Mouse (Mus musculus): ENCODE data around the gene Fam160a1.

Fam160a1 gene

DNA sequence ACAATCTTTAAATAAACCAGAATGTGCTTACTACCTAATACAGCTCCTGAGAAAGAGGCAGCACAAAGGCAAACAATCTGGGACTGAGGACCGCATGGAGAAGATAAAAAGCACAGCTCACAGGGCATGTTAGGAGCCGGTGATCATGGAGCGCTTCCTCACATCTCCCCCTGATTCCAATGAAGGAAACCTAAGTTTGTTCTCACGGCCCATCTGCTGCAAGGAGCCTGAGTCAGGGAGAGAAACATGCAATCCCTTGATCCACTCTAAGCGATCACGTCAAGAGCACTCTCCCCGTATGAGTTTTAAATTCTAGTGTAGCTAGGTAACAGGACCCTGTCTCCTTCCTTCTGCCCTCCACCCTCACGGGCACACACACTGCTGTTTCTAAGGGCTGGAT is 140.0 kb downstream of the Fam160a1 start:
- DNase-seq = no peak

GRCm38 (mm10) chr3:85669844-85670243 is 147.2 kb downstream of the Fam160a1 start:
- DNase-seq = no peak

DNA sequence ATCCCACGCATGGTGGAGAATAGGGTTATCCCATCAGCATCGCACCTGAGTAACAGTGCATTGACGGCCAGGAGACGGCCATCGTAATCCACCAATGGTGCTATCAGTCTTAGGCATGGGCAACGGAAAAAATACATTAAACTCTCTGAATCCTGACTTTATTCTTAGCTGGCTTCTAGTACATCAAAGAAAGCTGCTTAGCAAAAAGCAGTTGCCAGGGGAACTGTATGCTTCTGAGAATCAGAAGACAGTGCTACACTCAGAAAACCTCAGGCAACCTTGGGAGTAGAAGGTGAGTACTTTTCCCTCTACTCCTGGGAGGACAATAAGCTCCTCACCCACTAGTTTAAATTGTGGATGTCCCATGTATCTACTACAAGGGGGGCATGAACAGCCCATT is 149.4 kb downstream of the Fam160a1 start:
- DNase-seq = no peak

GRCm38 (mm10) chr3:85666736-85667135 is 150.4 kb downstream of the Fam160a1 start:
- DNase-seq = no peak

DNA sequence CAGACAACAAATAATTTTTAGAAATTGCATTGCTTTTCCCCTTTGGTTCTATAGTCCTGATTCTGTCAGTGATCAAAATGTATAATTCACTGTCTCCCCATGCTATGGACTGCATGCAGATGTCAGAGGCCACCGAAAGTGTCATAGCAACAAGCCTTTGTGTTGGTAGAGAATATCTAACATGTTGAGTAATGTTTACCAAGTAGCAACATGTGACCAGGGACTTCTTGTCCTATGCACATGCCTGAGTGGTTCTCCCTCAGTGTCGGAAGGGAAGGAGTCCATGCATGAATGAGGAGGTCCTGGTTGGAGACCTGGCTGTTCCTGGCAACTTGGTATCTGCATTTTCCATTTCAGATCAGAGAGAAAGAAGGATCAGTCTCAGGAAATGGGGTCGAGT is 150.9 kb downstream of the Fam160a1 start:
- DNase-seq = no peak

DNA sequence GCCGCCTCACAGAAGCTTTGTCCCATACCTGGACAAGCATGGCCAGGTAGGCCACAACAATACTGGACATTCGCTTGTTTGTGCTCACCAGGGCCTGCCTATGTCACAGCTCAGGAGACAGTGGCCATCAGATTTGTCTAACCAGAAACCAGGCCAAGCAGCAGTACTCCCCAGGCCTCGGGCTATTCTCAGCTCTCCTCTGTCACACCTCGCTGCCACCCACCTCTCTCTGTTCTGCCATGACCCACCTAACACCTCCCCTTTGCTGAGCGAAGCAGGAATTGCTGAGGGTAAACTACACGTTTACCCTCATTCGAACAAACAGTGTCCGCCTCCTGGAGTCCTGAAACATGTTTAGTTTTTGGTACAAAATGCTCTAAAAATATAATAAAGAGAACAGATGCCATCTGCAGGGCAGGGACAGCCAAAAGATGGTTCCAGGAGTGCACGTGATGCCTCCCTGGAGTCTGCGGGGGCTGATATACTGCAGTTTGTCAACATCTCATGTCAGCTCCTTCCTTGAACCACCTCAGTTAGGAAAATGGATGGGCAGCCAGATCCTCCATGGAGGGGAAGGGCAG is 152.4 kb downstream of the Fam160a1 start:
- DNase-seq = peak; percentile 62 to 63

- DNase-seq = no peak
Observed at GRCm38 (mm10) chr3:85663826-85664225, 153.3 kb downstream of the Fam160a1 start.

GRCm38 (mm10) chr3:85661926-85662813 is 154.9 kb downstream of the Fam160a1 start:
- DNase-seq = no peak

GRCm38 (mm10) chr3:85659681-85660080 is 157.4 kb downstream of the Fam160a1 start:
- peak; percentile 45 to 68 for DNase-seq

DNA sequence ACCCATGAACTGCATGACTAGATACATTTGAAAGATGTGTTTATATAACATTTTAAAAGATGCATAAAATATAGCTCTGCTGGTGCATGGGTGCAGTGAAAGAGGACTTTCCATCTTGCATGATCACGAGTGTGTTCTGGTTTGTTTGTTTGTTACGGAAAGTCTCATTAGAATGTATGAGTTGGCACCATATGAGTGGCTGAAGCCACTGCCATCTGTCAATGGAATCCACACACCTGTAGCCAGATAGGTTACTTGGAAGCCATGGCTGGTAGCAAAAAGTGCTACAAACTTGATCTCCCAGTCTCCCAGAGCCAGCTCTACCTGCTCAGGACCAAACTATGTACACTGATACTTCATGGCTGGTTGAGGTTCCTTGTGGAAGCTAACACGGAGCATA is 161.6 kb downstream of the Fam160a1 start:
- peak in 1 of 2 experiments; percentile 46 for DNase-seq

GRCm38 (mm10) chr3:85652727-85653665 is 164.1 kb downstream of the Fam160a1 start:
- no peak for DNase-seq

GRCm38 (mm10) chr3:85649176-85649575 is 167.9 kb downstream of the Fam160a1 start:
- peak; percentile 67 to 74 for DNase-seq

DNA sequence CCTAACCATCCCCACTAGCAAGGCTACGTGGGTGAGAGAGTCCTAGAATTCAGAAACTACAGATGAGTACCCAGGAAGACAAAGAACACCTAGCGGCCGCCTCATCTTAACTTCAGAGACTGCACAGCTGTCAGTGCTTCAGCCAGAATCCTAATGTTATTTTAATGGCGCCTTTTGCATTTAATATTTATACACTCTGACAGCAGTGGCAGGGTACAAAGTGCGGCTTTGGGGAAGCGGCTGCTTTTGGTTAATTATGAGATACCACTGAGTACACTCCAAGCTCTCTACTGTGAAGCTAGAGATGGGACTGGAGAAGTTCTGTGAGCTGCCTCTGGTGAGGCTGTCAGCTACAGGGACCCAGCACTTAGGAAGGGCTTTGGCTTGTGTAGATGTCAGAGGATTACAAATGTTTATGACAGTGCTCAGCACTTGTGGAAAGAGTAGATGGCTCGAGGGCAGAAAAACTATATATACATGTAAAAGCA is 171.5 kb downstream of the Fam160a1 start:
- no peak for DNase-seq

- no peak for DNase-seq
Observed at GRCm38 (mm10) chr3:85644814-85645213, 172.3 kb downstream of the Fam160a1 start.

- DNase-seq = no peak
Observed at GRCm38 (mm10) chr3:85641751-85642150, 175.3 kb downstream of the Fam160a1 start.

DNA sequence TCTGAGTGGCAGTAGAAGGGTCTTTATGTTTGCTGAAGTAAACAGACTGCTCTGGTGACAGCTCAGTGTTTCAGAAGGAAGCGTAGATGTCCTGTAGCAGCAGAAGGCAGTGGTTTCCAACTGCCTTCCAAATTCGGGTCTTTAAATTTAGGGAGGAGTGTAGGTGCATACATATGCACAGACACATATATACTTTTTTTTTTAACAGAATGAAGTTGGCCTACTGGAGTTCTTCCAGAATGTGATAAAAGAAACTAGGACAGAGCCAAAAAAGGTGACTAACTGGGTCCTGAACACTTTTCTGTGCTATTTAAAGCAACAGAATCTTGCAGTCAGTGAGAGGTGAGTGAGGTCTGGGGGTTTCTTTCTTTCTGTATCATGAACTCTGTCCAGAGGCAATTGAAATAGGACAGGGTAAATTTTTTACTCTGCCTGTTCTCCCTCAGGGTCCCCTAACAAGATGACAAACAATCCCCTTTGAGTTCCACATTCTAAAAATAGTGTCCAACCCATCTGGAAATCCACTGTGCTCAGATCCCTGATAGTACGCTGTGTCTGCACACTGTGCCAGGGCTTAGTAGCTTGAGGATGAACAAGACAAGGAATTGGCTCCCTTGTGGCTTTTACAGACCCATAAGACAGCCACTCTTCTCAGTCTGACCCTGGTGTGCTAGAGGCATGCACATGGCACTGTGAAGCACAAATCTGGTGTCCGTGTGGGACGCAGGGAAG is 180.2 kb downstream of the Fam160a1 start:
- DNase-seq = no peak

DNA sequence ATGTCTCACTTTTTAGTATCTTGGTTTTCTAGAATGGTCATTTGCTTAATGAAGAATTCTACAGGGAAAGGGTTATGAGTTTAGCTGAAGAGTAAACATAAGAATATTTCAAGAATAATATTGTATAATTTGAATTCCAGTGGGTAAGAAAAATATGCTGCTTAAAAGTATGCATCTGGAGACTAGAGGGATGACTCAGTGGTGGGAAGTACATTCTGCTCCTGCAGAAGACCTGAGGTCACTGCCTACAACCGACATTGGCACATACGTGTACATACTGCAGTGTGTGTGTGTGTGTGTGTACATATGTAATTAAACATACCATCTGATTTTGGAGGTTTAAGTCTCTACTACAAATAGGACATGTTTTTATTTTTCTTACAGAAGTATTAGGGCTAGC is 181.5 kb downstream of the Fam160a1 start:
- DNase-seq = no peak

DNA sequence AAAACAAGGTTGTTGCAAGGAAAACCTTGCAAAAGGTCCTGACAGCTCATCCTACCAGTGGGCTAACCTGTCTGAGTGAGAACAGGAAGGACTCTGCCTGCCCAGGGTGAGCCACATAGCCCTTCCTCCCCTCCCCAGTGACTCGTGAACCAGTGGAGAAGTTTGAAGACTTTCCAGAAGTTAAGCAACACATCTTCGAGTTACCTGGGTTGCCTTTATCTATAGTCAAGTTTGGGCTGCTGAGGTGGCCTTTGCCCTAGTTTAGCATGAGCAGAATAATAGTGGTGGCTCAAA is 182.0 kb downstream of the Fam160a1 start:
- DNase-seq = no peak

DNA sequence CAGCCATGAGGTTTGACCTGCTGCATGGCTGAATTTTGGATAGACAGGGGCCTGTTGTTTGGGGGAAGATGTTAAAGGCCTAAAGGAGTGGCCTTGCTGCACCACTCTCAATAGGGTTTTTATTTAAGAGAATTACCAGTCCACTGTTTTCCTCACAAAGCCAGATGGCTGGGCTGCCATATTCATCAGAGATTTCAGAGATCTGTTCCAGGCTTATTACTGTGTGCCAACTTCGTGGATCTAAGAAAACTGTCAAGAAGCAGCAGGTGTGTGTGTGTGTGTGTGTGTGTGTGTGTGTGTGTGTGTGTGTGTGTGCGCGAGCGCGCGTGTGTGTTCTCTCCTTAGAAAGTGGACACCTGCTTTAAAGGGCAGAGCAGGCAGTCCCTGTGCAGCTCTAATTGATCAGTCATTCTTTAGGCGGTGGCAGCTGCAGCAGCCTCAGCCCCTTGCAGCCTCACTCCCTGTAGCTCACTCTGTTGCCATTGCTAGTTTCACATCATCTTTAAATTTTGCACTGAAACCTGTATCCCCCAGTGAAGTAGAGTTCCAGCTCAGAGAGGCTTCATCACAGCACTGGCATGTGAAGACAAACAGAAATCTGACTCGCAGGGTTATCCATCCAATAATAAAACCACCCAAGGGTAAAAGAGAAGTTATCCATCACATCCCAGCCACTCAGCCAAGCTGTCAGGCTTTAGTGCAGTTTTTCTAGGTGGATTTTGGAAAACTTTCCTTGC is 182.5 kb downstream of the Fam160a1 start:
- DNase-seq = peak in 1 of 2 experiments; percentile 48

DNA sequence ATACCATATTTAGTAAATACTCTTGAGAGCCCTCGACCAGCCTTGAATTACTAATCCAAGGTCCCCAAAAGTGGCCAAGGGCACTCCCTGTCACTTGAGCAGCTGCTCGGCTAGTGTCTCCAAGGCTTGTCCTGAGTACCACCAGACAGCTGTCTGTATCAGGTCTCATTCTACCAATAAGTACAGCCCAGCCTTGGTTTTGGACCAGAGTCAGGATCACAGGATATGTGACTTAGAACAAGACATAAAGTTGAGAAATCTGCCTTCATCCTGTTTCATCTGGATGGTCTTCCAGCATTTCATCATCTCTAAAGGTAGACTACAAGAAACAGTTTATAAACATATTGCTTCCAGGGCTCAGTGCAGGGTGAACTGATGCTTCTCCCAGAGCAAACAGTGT is 183.4 kb downstream of the Fam160a1 start:
- DNase-seq = no peak

GRCm38 (mm10) chr3:85629895-85630510 is 187.1 kb downstream of the Fam160a1 start:
- no peak for DNase-seq

Data from cerebellum, postnatal 25 days (tissue).